Mouse (Mus musculus): ENCODE results near the gene Gpx4. TPM values are rescaled to one million over a fixed set of nuclear protein-coding genes. Genes with fewer than 3 reads are reported as not detected.
A peak's percentile ranks its signal among the peaks of the same experiment; 100 is the strongest.

Gpx4 gene
- polyA plus RNA-seq, 1 experiment from 2014 or later = 618 TPM

DNA sequence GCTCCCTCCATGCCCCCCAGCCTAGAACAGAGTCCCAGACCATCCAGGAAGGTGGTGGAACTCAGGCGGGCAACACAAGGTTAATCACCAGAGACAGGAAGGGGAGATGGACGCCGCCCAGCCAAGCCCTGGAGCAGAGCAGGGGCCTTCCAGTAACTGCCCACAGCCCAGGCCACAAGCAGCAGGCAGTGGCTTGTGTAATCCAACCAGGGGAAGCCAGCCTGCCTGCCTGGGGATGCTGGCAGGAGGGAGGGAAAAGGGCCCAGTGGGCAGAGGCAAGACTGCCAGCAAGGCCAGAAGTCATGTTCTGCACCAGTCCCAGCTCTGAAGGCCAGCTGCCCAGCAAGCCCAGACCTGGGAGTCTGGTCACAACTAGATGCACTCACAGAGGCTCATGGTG lies 39.9 kb downstream of the Gpx4 start:
- peaks cover 19% of the 10 kb centered on the region for H3K4me1 ChIP-seq
- DNase-seq (ENCODE audit: low spot score) = no peak
- WGBS = 75% methylated on average over 3 of the region's 3 CpGs
- H3K27ac ChIP-seq (replicated peaks) = 0 out of 2 replicates have a peak overlapping the region, but pooled peaks have one; percentile 5
- H3K4me3 ChIP-seq = no peak overlapping the region
- H3K27me3 ChIP-seq (replicated peaks; ENCODE audit: low read depth, poor library complexity, severe bottlenecking) = no peaks in the 10 kb centered on the region
- no peaks in the 10 kb centered on the region for H3K9me3 ChIP-seq
- peaks cover 50% of the 10 kb centered on the region for H3K36me3 ChIP-seq (replicated peaks)

DNA sequence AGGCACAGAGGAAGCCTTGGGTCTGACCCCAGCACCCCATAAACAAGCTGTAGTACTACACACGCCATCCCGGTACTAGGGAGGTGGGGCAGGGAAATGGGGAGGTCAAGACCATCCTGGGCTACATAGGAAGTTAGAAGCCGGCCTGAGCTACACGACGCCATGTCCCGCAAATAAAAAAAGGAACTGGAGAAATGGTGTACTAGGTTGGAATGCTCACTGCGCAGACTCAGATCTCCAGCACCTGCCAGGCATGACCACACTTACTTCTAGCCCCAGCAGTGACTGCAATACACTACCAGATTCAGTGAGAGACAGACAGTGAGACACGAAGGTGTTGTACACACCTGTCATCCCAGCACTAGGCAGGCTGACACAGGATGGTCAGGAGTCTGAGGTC lies 40.5 kb downstream of the Gpx4 start:
- WGBS = 90% methylated on average over 8 of the region's 8 CpGs
- Histone ChIP-seq H3K27me3 (replicated peaks; ENCODE audit: low read depth, poor library complexity, severe bottlenecking) (no peaks in the 10 kb centered on the region), H3K4me3 (no peak overlapping the region), H3K4me1 (peaks cover 19% of the 10 kb centered on the region), H3K9me3 (no peaks in the 10 kb centered on the region), H3K27ac (replicated peaks) (no peak overlapping the region), H3K36me3 (replicated peaks) (peaks cover 43% of the 10 kb centered on the region)
- no peak for DNase-seq (ENCODE audit: low spot score)

DNA sequence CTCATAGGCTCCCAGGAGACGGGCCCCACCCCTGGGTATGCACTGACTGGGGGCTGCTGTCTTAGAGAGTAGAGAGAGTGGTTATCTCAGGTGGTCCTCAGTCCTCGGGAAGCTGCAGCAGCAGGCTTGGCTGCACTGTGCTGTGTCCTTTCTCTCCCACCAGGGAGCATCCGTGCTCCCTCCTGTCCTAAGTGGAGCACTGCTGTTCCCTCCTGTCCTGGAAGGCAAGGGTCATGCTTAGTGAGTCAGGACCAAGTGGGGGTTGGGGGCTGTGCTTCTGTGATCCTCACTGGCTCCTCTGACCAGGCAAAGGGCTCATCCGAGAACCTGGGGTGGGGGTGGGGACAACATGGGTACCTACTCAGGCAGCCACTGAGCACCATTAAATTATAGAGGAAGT lies 42.2 kb downstream of the Gpx4 start:
- no peaks in the 10 kb centered on the region for H3K9me3 ChIP-seq
- no peaks in the 10 kb centered on the region for H3K27me3 ChIP-seq (replicated peaks; ENCODE audit: low read depth, poor library complexity, severe bottlenecking)
- H3K27ac ChIP-seq (replicated peaks) = no peak overlapping the region
- no peak for DNase-seq (ENCODE audit: low spot score)
- peaks cover 27% of the 10 kb centered on the region for H3K36me3 ChIP-seq (replicated peaks)
- 55% methylated on average over 4 of the region's 4 CpGs for WGBS
- H3K4me3 ChIP-seq = no peak overlapping the region
- H3K4me1 ChIP-seq = peaks cover 17% of the 10 kb centered on the region

DNA sequence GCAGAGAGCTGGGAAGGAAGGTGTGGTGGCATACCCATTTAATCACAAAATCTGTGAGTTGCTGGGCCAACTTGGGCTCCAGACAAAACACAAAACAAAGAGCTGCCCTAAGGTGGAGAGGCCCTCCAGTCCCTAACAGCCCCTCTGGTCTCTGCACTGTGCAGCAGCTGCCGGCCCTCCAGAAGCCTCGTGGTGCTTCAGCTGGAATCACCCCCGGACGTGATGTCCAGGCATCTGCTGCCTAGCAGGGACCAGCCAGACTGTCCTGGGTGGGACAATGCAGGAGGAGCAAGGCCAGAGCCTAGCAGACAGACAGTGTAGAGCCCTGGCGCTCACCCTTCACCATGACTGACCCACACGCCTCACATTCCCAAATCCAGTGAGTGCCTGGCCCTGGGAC lies 44.6 kb downstream of the Gpx4 start:
- Histone ChIP-seq H3K27ac (replicated peaks) (0 out of 2 replicates have a peak overlapping the region, but pooled peaks have one; percentile 6), H3K27me3 (replicated peaks; ENCODE audit: low read depth, poor library complexity, severe bottlenecking) (no peaks in the 10 kb centered on the region), H3K4me1 (peaks cover 25% of the 10 kb centered on the region), H3K9me3 (no peaks in the 10 kb centered on the region), H3K36me3 (replicated peaks) (peaks cover 11% of the 10 kb centered on the region; the same call in 1 of the 2 replicates), H3K4me3 (no peak overlapping the region)
- DNase-seq (ENCODE audit: low spot score) = no peak
- WGBS = 93% methylated on average over 6 of the region's 6 CpGs

DNA sequence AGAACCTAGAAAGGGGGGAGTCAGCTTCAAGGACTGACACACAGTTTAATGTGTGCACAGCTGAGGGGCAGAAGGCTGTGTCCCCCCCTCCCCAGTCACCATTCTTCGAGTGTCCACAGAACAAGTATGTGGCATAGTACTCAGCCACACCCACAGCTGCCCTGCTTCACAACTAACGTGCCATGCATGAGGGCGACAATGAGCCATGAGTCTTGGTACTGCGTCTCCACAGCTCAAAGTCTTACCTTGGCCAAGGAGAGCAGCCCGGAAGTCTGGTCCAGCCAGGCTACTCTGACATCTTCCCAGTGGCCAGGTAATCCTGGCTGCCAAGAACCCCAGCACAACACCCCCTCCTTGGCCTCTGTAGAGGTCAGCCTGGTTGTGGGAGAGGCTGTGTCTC lies 45.7 kb downstream of the Gpx4 start:
- Histone ChIP-seq H3K36me3 (replicated peaks) (peaks cover 11% of the 10 kb centered on the region; the same call in 1 of the 2 replicates), H3K4me1 (peaks cover 36% of the 10 kb centered on the region), H3K4me3 (no peak overlapping the region), H3K27me3 (replicated peaks; ENCODE audit: low read depth, poor library complexity, severe bottlenecking) (no peaks in the 10 kb centered on the region), H3K9me3 (no peaks in the 10 kb centered on the region), H3K27ac (replicated peaks) (no peak overlapping the region)
- WGBS = 87% methylated on average over 5 of the region's 5 CpGs
- DNase-seq (ENCODE audit: low spot score) = no peak

DNA sequence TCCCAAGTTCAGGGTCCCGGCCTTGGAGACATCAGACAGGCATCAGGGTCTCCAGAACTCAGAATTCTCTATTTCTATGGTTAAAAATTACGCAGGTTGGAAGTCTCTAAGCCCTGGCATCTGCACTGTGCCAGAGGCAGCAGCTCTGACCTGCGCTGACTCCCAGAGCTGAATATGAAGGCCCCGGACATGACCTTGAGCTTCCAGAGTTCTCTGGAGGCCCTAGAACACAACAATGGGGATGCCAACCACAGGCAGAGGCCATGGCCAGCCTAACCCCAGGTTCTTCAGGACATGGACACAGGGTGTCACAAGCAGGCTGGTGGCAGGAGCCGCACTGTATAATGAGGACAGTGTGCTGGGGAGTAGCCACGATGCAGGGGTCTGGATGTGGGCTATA lies 47.1 kb downstream of the Gpx4 start:
- no peak for DNase-seq (ENCODE audit: low spot score)
- WGBS = 91% methylated on average over 6 of the region's 6 CpGs
- H3K4me1 ChIP-seq = peaks cover 47% of the 10 kb centered on the region
- no peaks in the 10 kb centered on the region for H3K9me3 ChIP-seq
- peaks cover 11% of the 10 kb centered on the region; the same call in 1 of the 2 replicates for H3K36me3 ChIP-seq (replicated peaks)
- no peak overlapping the region for H3K4me3 ChIP-seq
- no peaks in the 10 kb centered on the region for H3K27me3 ChIP-seq (replicated peaks; ENCODE audit: low read depth, poor library complexity, severe bottlenecking)
- H3K27ac ChIP-seq (replicated peaks) = no peak overlapping the region

DNA sequence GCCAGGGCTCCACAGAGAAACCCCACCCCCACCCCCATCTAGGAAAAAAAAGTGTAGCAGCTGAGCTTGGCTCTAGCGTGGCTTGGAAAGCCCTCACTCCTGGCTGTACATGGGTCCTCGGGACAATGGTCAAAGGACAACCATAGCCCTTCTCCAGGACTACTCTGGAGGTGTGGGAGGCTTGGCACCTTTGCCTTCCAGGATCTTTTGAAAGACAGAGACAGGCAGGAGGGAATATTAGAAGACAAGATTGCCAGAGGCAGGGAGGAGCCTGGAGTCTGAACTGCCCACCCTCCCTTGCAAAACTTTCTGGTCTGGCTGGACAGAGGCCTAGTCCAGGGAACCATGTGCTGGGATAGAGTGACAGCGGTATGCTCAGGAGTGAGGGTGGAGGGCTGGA lies 47.7 kb downstream of the Gpx4 start:
- 87% methylated on average over 3 of the region's 3 CpGs for WGBS
- H3K27me3 ChIP-seq (replicated peaks; ENCODE audit: low read depth, poor library complexity, severe bottlenecking) = no peaks in the 10 kb centered on the region
- no peak overlapping the region for H3K4me3 ChIP-seq
- H3K4me1 ChIP-seq = peaks cover 51% of the 10 kb centered on the region
- H3K27ac ChIP-seq (replicated peaks) = 0 out of 2 replicates have a peak overlapping the region, but pooled peaks have one; percentile 30
- peaks cover 11% of the 10 kb centered on the region; the same call in 1 of the 2 replicates for H3K36me3 ChIP-seq (replicated peaks)
- DNase-seq (ENCODE audit: low spot score) = no peak
- no peaks in the 10 kb centered on the region for H3K9me3 ChIP-seq

DNA sequence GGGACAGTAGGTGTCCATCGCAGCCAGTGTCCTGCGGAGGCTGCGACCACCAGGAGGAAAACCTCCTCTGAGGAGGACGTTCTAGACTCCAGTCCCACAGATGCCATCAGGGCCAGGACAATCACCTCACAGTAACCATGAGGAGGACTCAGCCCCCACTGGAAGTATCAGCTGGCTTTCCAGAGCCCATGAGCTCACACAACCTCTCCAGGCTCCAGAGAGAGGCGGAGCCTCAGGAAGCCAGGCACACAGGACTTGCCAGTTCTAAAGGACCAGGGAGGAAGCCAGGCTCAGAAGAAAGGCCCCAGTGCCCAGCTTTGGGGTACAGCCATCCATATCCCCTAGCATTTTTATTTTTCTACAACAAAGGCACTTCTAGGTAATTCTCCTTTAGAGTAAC lies 48.6 kb downstream of the Gpx4 start:
- 85% methylated on average over 5 of the region's 5 CpGs for WGBS
- Histone ChIP-seq H3K27ac (replicated peaks) (0 out of 2 replicates have a peak overlapping the region, but pooled peaks have one; percentile 30), H3K36me3 (replicated peaks) (peaks cover 10% of the 10 kb centered on the region; the same call in 1 of the 2 replicates), H3K4me3 (no peak overlapping the region), H3K27me3 (replicated peaks; ENCODE audit: low read depth, poor library complexity, severe bottlenecking) (no peaks in the 10 kb centered on the region), H3K4me1 (peaks cover 58% of the 10 kb centered on the region), H3K9me3 (no peaks in the 10 kb centered on the region)
- DNase-seq (ENCODE audit: low spot score) = no peak

DNA sequence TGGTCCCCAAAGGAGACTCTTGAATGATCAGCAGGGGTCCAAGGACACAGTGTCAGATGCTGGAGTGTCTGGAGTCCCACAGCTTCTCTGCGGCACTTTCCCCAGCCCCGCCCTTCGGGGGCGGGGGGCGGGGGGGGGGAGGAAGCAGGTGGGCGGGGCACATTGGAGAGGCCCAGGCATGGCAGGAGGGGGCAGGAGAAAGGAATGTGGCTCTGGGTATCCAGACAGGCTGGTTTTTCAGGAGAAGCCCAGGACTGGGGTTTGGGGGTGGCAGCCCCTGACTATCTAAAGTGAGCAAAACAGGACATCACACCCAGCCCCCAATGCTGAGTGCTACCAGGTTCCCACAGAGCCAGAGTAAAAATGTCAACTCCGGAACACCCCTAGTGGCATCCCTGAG lies 50.3 kb downstream of the Gpx4 start:
- DNase-seq (ENCODE audit: low spot score) = peak; percentile 63
- WGBS = 15% methylated on average over 7 of the region's 7 CpGs
- no peaks in the 10 kb centered on the region for H3K27me3 ChIP-seq (replicated peaks; ENCODE audit: low read depth, poor library complexity, severe bottlenecking)
- peaks cover 75% of the 10 kb centered on the region for H3K4me1 ChIP-seq
- peak overlapping the region; percentile 36 for H3K27ac ChIP-seq (replicated peaks)
- peaks cover 5% of the 10 kb centered on the region; the same call in 1 of the 2 replicates for H3K36me3 ChIP-seq (replicated peaks)
- peak overlapping the region; percentile 27; the same call in 1 of the 2 replicates for H3K4me3 ChIP-seq
- no peaks in the 10 kb centered on the region for H3K9me3 ChIP-seq

DNA sequence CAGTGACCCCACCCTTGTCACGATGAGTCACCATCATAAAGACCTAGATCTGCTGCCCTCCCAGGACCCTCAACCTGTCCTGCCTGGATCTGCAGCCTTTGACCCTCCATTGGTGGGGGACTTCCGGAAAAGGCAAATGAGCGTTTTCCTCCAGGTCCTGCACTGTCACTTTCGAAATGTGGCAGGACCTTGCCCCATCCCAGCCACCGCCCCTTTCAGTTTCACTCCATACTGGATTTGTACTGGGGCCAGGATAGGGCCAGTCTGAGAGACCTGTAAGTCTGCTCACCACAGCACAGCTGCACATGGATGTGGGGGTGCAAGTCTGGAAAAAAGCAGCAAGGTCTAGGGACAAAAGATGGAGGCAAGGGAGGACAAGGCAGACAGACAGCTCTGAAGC lies 51.7 kb downstream of the Gpx4 start:
- peaks cover 5% of the 10 kb centered on the region; the same call in 1 of the 2 replicates for H3K36me3 ChIP-seq (replicated peaks)
- H3K4me3 ChIP-seq = no peak overlapping the region
- no peak overlapping the region for H3K27ac ChIP-seq (replicated peaks)
- DNase-seq (ENCODE audit: low spot score) = no peak
- H3K9me3 ChIP-seq = no peaks in the 10 kb centered on the region
- peaks cover 81% of the 10 kb centered on the region for H3K4me1 ChIP-seq
- no peaks in the 10 kb centered on the region for H3K27me3 ChIP-seq (replicated peaks; ENCODE audit: low read depth, poor library complexity, severe bottlenecking)
- WGBS = 86% methylated on average over 5 of the region's 5 CpGs

DNA sequence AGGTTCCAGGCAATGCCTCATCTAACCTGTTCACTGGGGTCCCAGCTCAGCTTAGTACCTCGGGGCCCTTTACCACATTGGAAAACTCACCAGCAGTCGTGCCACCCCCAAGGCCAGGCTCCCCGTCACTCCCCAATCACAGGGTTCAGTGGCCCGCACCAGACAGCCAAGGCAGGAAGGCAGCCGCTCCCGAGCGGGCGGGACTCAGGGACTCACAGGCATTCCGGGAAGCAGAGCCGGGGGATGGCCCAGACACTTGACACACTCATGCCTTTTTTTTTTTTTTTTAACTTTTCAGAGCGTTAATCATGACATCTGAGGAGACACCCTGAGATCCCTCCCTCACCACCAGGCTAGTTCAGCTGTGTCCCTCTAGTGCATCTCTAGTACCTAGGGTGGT lies 54.0 kb downstream of the Gpx4 start:
- DNase-seq (ENCODE audit: low spot score) = no peak
- Histone ChIP-seq H3K36me3 (replicated peaks) (peaks cover 5% of the 10 kb centered on the region; the same call in 1 of the 2 replicates), H3K27me3 (replicated peaks; ENCODE audit: low read depth, poor library complexity, severe bottlenecking) (no peaks in the 10 kb centered on the region), H3K27ac (replicated peaks) (no peak overlapping the region), H3K4me1 (peaks cover 74% of the 10 kb centered on the region), H3K9me3 (no peaks in the 10 kb centered on the region), H3K4me3 (peak overlapping the region; percentile 96)
- 66% methylated on average over 11 of the region's 11 CpGs for WGBS

DNA sequence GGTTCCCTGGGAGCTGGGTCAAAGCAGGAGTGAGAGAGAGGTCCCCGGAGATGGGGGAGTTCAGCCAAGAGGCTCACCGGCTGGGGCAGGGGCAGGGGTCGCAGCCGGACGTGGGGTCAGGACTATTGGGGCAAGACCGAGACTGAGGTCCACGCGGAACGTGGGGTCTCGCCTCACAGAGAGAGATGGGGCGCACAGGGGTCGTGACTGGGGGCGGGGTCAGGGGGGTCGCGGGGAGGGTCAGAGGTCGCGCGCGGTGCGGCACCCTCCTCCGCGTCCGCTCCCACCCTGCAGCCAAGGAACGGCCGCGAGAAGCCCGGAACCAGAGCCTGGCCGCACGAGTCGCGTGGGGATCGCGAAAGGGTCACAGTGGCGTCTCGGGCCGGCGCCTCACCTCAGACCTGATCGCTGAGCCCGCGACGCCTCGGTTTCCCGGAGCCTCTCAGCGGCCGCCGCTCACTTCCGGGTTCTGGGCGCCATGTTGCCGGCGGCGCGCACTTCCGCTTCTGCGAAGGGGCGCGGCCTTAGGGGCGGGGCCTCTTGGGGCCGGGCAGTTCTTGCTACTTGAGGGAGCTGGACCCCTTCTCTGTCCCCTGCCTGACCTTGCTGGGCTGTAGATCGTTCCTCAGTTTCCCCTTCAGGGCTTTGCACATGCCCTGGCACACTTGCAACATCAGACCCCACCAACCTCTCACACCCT lies 55.4 kb downstream of the Gpx4 start:
- Histone ChIP-seq H3K27ac (replicated peaks) (peak overlapping the region; percentile 94), H3K4me3 (peak overlapping the region; percentile 96), H3K27me3 (replicated peaks; ENCODE audit: low read depth, poor library complexity, severe bottlenecking) (no peaks in the 10 kb centered on the region), H3K9me3 (no peaks in the 10 kb centered on the region), H3K4me1 (peaks cover 61% of the 10 kb centered on the region), H3K36me3 (replicated peaks) (no peaks in the 10 kb centered on the region)
- DNase-seq (ENCODE audit: low spot score) = peak; percentile 92
- under 1% methylated on average over 59 of the region's 59 CpGs for WGBS

DNA sequence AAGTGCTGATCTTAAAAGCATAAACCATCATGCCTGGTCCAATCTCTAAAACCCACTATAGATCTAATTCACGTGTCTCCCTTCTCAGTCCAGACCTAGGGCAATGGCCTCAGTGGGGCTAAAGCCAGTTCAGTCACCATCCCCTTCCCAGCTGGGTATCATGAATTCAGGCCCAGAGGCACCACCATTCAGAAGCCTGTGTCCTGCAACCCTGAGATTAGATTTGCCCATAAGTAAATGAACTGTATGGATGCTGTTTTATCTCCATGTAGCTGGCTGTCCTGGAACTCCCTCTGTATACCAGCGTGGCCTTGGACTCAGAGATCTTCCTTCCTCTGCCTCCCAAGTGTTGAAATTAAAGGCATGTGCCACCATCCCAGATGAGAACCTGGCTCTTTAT lies 56.1 kb downstream of the Gpx4 start:
- DNase-seq (ENCODE audit: low spot score) = no peak
- Histone ChIP-seq H3K36me3 (replicated peaks) (no peaks in the 10 kb centered on the region), H3K27me3 (replicated peaks; ENCODE audit: low read depth, poor library complexity, severe bottlenecking) (no peaks in the 10 kb centered on the region), H3K9me3 (no peaks in the 10 kb centered on the region), H3K4me1 (peaks cover 54% of the 10 kb centered on the region), H3K27ac (replicated peaks) (peak overlapping the region; percentile 94), H3K4me3 (peak overlapping the region; percentile 96)
- WGBS = 79% methylated on average over 2 of the region's 2 CpGs
